Mouse (Mus musculus): ENCODE measurements at regions not wholly inside any gene's neighbourhood (a gene's known extent, or its start where the extent isn't known, plus 50 kb on each side); places are given as distances from the start of the nearest gene placed in this dataset.

GRCm38 (mm10) chr6:141059250-141059916, 189.7 kb upstream of the Pde3a start:
- no peaks in the 10 kb centered on the region for H3K27me3 ChIP-seq (ENCODE audit: insufficient read depth, poor library complexity, severe bottlenecking)
- no peak for DNase-seq (ENCODE audit: low spot score)
- no peaks in the 10 kb centered on the region for H3K36me3 ChIP-seq
- no peaks in the 10 kb centered on the region for H3K4me1 ChIP-seq (replicated peaks)
- H3K9me3 ChIP-seq: peaks cover 5% of the 10 kb centered on the region; the same call in 1 of the 2 replicates
- H3K27ac ChIP-seq: no peak overlapping the region
- H3K4me3 ChIP-seq: no peak overlapping the region
- WGBS: 94% methylated on average over 11 of the region's 11 CpGs

- H3K4me3 ChIP-seq: no peak overlapping the region
- H3K27me3 ChIP-seq (ENCODE audit: insufficient read depth, poor library complexity, severe bottlenecking): no peaks in the 10 kb centered on the region
- H3K9me3 ChIP-seq: no peaks in the 10 kb centered on the region; the same call in 1 of the 2 replicates
- H3K4me1 ChIP-seq (replicated peaks): peaks cover 10% of the 10 kb centered on the region
- no peak overlapping the region for H3K27ac ChIP-seq
- WGBS: 80% methylated on average over 4 of the region's 4 CpGs
- H3K36me3 ChIP-seq: no peaks in the 10 kb centered on the region
- DNase-seq (ENCODE audit: low spot score): no peak
Measured at GRCm38 (mm10) chr6:141065724-141066123, 183.3 kb upstream of the Pde3a start.

- no peaks in the 10 kb centered on the region for H3K27me3 ChIP-seq (ENCODE audit: insufficient read depth, poor library complexity, severe bottlenecking)
- no peaks in the 10 kb centered on the region; the same call in 1 of the 2 replicates for H3K9me3 ChIP-seq
- no peak for DNase-seq (ENCODE audit: low spot score)
- WGBS: 51% methylated on average over 6 of the region's 6 CpGs
- H3K36me3 ChIP-seq: no peaks in the 10 kb centered on the region
- peaks cover 10% of the 10 kb centered on the region for H3K4me1 ChIP-seq (replicated peaks)
- H3K27ac ChIP-seq: no peak overlapping the region
- no peak overlapping the region for H3K4me3 ChIP-seq
Measured at GRCm38 (mm10) chr6:141068861-141069467, 180.1 kb upstream of the Pde3a start.

GRCm38 (mm10) chr6:141069896-141070295, 179.2 kb upstream of the Pde3a start:
- DNase-seq (ENCODE audit: low spot score): no peak
- H3K9me3 ChIP-seq: no peaks in the 10 kb centered on the region
- H3K27me3 ChIP-seq (ENCODE audit: insufficient read depth, poor library complexity, severe bottlenecking): no peaks in the 10 kb centered on the region
- no peak overlapping the region for H3K27ac ChIP-seq
- H3K4me3 ChIP-seq: no peak overlapping the region
- H3K4me1 ChIP-seq (replicated peaks): peaks cover 10% of the 10 kb centered on the region
- no peaks in the 10 kb centered on the region for H3K36me3 ChIP-seq
- WGBS: 92% methylated on average over 6 of the region's 6 CpGs

GRCm38 (mm10) chr6:141071507-141071906, 177.6 kb upstream of the Pde3a start:
- Histone ChIP-seq H3K4me3 (no peak overlapping the region), H3K9me3 (no peaks in the 10 kb centered on the region), H3K4me1 (replicated peaks) (peaks cover 10% of the 10 kb centered on the region), H3K36me3 (no peaks in the 10 kb centered on the region), H3K27me3 (ENCODE audit: insufficient read depth, poor library complexity, severe bottlenecking) (no peaks in the 10 kb centered on the region), H3K27ac (no peak overlapping the region)
- 89% methylated on average over 2 of the region's 2 CpGs for WGBS
- DNase-seq (ENCODE audit: low spot score): no peak

- Histone ChIP-seq H3K36me3 (no peaks in the 10 kb centered on the region), H3K4me1 (replicated peaks) (no peaks in the 10 kb centered on the region), H3K27me3 (ENCODE audit: insufficient read depth, poor library complexity, severe bottlenecking) (no peaks in the 10 kb centered on the region), H3K9me3 (no peaks in the 10 kb centered on the region), H3K4me3 (no peak overlapping the region), H3K27ac (no peak overlapping the region)
- WGBS: 67% methylated on average over 9 of the region's 9 CpGs
- DNase-seq (ENCODE audit: low spot score): no peak
Measured at GRCm38 (mm10) chr6:141091076-141091780, 157.8 kb upstream of the Pde3a start.

- Histone ChIP-seq H3K4me3 (no peak overlapping the region), H3K9me3 (no peaks in the 10 kb centered on the region), H3K4me1 (replicated peaks) (no peaks in the 10 kb centered on the region), H3K36me3 (no peaks in the 10 kb centered on the region), H3K27ac (no peak overlapping the region), H3K27me3 (ENCODE audit: insufficient read depth, poor library complexity, severe bottlenecking) (no peaks in the 10 kb centered on the region)
- 93% methylated on average over 6 of the region's 6 CpGs for WGBS
- no peak for DNase-seq (ENCODE audit: low spot score)
Measured at GRCm38 (mm10) chr6:141091781-141092140, 157.3 kb upstream of the Pde3a start.

GRCm38 (mm10) chr6:141097338-141098122, 151.5 kb upstream of the Pde3a start:
- Histone ChIP-seq H3K4me3 (no peak overlapping the region), H3K9me3 (no peaks in the 10 kb centered on the region), H3K36me3 (no peaks in the 10 kb centered on the region), H3K27ac (no peak overlapping the region), H3K4me1 (replicated peaks) (no peaks in the 10 kb centered on the region), H3K27me3 (ENCODE audit: insufficient read depth, poor library complexity, severe bottlenecking) (no peaks in the 10 kb centered on the region)
- DNase-seq (ENCODE audit: low spot score): no peak
- WGBS: 71% methylated on average over 13 of the region's 13 CpGs

GRCm38 (mm10) chr6:141118287-141118686, 130.8 kb upstream of the Pde3a start:
- Histone ChIP-seq H3K4me1 (replicated peaks) (no peaks in the 10 kb centered on the region), H3K27ac (no peak overlapping the region), H3K27me3 (ENCODE audit: insufficient read depth, poor library complexity, severe bottlenecking) (no peaks in the 10 kb centered on the region), H3K9me3 (no peaks in the 10 kb centered on the region), H3K36me3 (no peaks in the 10 kb centered on the region), H3K4me3 (no peak overlapping the region)
- DNase-seq (ENCODE audit: low spot score): no peak
- WGBS: 69% methylated on average over 5 of the region's 5 CpGs

GRCm38 (mm10) chr6:141126614-141127396, 122.3 kb upstream of the Pde3a start:
- DNase-seq (ENCODE audit: low spot score): no peak
- H3K27me3 ChIP-seq (ENCODE audit: insufficient read depth, poor library complexity, severe bottlenecking): no peaks in the 10 kb centered on the region
- WGBS: 68% methylated on average over 10 of the region's 10 CpGs
- H3K36me3 ChIP-seq: no peaks in the 10 kb centered on the region
- H3K4me1 ChIP-seq (replicated peaks): no peaks in the 10 kb centered on the region
- H3K9me3 ChIP-seq: no peaks in the 10 kb centered on the region
- no peak overlapping the region for H3K27ac ChIP-seq
- H3K4me3 ChIP-seq: no peak overlapping the region

- no peaks in the 10 kb centered on the region for H3K27me3 ChIP-seq (ENCODE audit: insufficient read depth, poor library complexity, severe bottlenecking)
- no peaks in the 10 kb centered on the region for H3K36me3 ChIP-seq
- no peak for DNase-seq (ENCODE audit: low spot score)
- 77% methylated on average over 1 of the region's 1 CpGs for WGBS
- no peak overlapping the region for H3K27ac ChIP-seq
- no peak overlapping the region for H3K4me3 ChIP-seq
- H3K4me1 ChIP-seq (replicated peaks): no peaks in the 10 kb centered on the region
- no peaks in the 10 kb centered on the region for H3K9me3 ChIP-seq
Measured at GRCm38 (mm10) chr6:141129596-141129995, 119.5 kb upstream of the Pde3a start.

GRCm38 (mm10) chr6:141134176-141134575, 114.9 kb upstream of the Pde3a start:
- no peak overlapping the region for H3K27ac ChIP-seq
- no peaks in the 10 kb centered on the region for H3K27me3 ChIP-seq (ENCODE audit: insufficient read depth, poor library complexity, severe bottlenecking)
- H3K9me3 ChIP-seq: no peaks in the 10 kb centered on the region
- 0 out of 2 replicates have a peak, but pooled peaks cover 5% of the 10 kb centered on the region for H3K4me1 ChIP-seq (replicated peaks)
- H3K36me3 ChIP-seq: no peaks in the 10 kb centered on the region
- DNase-seq (ENCODE audit: low spot score): no peak
- H3K4me3 ChIP-seq: no peak overlapping the region
- 83% methylated on average over 6 of the region's 6 CpGs for WGBS

Data from hindbrain, embryonic 10.5 days (tissue).